40 mouse cellular contexts compared by ENCODE assay signal in the genomic region with DNA sequence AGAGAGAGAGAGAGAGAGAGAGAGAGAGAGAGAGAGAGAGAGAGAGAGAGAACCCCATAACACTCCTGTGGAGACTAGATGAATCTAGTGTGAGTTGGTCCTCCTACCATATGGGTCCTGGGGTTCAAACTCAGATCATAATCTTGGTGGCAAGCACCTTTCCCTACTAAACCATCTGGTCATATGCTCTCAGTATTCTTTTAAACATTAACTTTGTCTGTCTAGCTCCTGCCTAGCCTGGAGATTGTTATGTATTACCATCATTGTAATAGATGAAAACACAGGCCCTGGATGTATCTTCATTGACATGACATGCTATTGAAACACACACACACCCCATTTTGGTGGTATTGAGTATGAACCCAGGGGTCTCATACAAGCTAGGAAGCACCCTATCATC. TPM values are rescaled to one million over a fixed set of nuclear protein-coding genes. Genes with fewer than 3 reads are reported as not detected.
"Had no signal": no experiment of that assay in that cellular context is flagged by ENCODE, and none has a peak within 500 bp of the region (broad histone marks: within the 10 kb centered on the region; RNA-seq: fewer than 3 reads in every experiment).

No protein-coding gene starts in this region.

- H3K27me3 ChIP-seq: intestine, embryonic 15.5 days had no signal

- DNase-seq: heart, postnatal 10 days; heart, postnatal 14 days; heart, postnatal 36 days; heart, postnatal 4 days; kidney, adult 11 months; kidney, adult 8-10 months; kidney, postnatal 14 days; kidney, postnatal 25 days; kidney, postnatal 36 days; kidney, postnatal 4 days; layer of hippocampus, adult 9-11 months; layer of hippocampus, postnatal 36 days had no signal

- H3K4me1 ChIP-seq: heart, embryonic 10.5 days; heart, embryonic 12.5 days; heart, embryonic 13.5 days; heart, embryonic 15.5 days; hindbrain, embryonic 10.5 days; hindbrain, embryonic 12.5 days; hindbrain, embryonic 13.5 days; hindbrain, embryonic 15.5 days; intestine, embryonic 15.5 days; kidney, embryonic 15.5 days had no signal

- H3K36me3 ChIP-seq: heart, embryonic 10.5 days; heart, embryonic 12.5 days; heart, embryonic 13.5 days; heart, embryonic 15.5 days; hindbrain, embryonic 10.5 days; hindbrain, embryonic 12.5 days; hindbrain, embryonic 13.5 days; hindbrain, embryonic 15.5 days; intestine, embryonic 15.5 days; kidney, embryonic 15.5 days had no signal

- H3K4me3 ChIP-seq: heart, embryonic 10.5 days; heart, embryonic 12.5 days; heart, embryonic 13.5 days; heart, embryonic 15.5 days; hindbrain, embryonic 10.5 days; hindbrain, embryonic 12.5 days; hindbrain, embryonic 13.5 days; hindbrain, embryonic 15.5 days; intestine, embryonic 15.5 days; kidney, embryonic 15.5 days; layer of hippocampus, adult 2 months; left cerebral cortex, adult 2 months had no signal

- H3K27ac ChIP-seq: heart, embryonic 10.5 days; heart, embryonic 13.5 days; heart, embryonic 15.5 days; hindbrain, embryonic 10.5 days; hindbrain, embryonic 12.5 days; hindbrain, embryonic 13.5 days; hindbrain, embryonic 14.5 days; hindbrain, embryonic 15.5 days; hindbrain, postnatal 0 days; intestine, embryonic 15.5 days; kidney, embryonic 15.5 days; kidney, postnatal 0 days; layer of hippocampus, adult 2 months; left cerebral cortex, adult 2 months had no signal

RNA-seq across cellular contexts. Expression of gene Zcchc13, which starts 5.6 kb away (rescaled TPM):
- polyA plus RNA-seq: heart, embryonic 10.5 days; heart, embryonic 11.5 days; heart, embryonic 12.5 days; heart, embryonic 13.5 days; heart, embryonic 14.5 days; heart, embryonic 15.5 days; heart, embryonic 16.5 days; heart, postnatal 0 days; hindbrain, embryonic 10.5 days; hindbrain, embryonic 11.5 days; hindbrain, embryonic 12.5 days; hindbrain, embryonic 13.5 days; hindbrain, embryonic 14.5 days; hindbrain, embryonic 15.5 days; hindbrain, embryonic 16.5 days; hindbrain, postnatal 0 days; inflammation-experienced regulatory T-cells, adult 6 months; intestine, embryonic 14.5 days; intestine, embryonic 15.5 days; intestine, embryonic 16.5 days; intestine, postnatal 0 days; kidney, embryonic 14.5 days; kidney, embryonic 15.5 days; kidney, embryonic 16.5 days; kidney, postnatal 0 days; large intestine, adult 2 months had no signal
